Mouse (Mus musculus) layer of hippocampus, adult 9-10 months (tissue): ENCODE measurements at regions not wholly inside any gene's neighbourhood (a gene's known extent, or its start where the extent isn't known, plus 50 kb on each side); places are given as distances from the start of the nearest gene placed in this dataset.

Source experiments
- DNase-seq: peaks from one replicate; pipeline ENCODE4 v3.0.0; 2022; ENCODE audit warnings: low spot score

DNA sequence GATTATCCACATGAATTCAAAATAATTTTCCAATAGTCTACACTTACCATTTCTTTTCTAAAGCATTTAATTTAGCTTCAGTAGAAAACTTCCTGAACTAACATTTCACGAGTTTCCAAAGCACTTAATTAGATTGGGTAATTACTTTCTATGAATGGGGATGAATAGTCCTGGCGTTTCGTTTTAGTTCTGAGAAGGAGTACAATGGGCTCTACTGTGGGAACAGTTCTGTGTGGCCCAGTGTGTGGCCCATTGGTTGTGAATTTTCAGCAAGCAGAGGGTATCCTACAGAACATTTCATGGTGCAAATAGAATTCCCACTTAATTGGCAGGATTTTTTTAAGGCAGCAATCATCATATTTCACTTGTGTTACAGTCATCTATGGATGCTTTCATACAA is 95.5 kb downstream of the 1700017N19Rik start:
- no peak for DNase-seq

DNA sequence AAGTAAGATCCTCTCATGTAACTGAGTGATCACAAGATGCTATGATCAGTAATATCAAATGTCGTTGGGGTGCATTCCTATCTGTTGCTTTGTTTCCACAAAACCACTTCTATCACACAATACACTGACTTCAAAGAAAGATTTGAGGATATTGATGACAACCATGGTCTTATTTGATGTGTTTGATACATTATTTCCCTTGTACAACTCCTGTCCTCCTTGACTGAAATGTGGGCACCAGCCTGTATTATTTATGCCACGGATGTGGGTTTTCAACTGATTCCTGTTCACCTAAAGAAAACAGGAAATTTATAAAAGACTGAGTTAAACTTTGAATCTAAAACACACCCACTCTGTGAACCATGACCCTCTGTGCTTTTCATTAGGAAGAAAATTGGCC is 105.7 kb downstream of the 1700017N19Rik start:
- no peak for DNase-seq

DNA sequence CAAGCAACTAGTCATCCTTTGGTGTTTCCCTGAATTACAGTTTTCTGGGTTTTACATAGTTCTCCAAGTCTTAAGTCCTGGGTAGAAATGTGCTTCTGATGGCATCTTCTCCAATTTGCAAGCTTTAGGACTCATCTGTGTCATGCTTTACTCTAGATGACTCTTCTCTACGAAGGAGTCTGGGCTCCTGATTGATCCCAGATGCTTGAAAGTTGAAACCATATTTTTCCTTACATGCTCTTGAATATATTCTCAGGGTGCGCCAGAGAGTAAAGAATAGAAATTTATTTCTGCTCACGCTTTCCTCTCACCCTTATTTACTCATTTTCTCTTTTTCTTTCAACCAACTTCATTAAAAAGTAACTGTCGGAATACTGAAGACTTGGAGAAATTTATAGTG is 108.9 kb downstream of the 1700017N19Rik start:
- DNase-seq: no peak

DNA sequence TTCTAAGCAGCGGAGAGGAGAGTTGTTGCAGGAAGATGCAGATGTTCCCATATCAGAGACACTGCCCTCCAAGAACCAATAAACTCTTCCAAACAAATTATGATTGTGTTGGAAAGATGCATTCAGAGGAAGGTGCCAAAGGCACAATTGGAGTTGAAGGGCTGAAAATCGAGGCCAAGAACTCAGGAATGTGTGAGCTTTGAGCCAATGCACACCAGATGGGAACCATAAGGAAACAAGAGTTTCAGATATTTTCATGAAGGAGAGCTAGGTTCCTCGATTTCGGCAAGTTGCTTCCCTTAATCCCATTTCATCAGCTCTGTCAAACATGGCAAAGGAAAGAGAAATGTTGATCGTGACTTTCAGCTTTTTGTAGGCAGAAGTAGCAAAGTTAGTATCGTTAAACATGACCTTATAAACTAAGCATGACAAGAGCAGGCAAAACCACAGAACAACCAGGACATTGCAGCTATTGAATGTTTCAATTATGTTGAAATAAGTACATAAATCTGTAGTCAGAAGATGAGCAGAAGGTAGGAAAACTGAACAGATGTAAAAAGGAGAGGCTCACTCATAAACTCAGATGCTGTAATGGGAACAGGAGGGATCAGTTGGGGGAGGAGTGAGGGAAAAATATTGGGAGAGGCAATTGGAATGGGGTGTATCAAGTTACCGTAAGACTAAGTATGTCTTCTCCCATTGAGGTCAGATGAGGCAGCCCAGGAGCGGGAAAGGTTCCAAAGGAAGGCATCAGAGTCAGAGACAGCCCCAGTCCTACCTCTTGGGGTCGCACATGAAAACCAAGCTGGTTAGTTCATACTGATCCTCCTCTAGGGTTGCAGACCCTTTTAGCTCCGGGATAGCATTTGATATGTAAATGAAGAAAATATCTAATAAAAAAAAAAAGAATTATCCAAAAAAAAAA is 110.3 kb downstream of the 1700017N19Rik start:
- peak; percentile 24 for DNase-seq

DNA sequence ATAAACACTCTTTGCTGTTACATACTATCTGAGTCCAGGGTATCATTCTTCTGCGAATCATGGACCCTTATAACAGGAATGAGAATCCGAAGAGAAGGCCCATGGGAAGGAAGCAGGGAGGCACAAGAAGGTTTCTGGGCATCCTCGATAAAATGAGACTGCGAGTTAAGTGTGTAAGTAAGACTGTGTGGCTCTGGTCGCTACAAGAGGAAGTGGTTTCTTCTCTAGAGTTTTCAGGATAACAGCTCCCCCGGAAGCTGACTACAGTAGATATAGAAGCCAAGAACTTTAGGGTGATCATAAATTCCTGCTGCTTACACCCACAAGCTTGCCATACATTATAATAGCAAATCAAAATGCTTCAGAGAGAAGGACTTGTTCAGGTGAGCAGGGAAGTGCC is 111.7 kb downstream of the 1700017N19Rik start:
- no peak for DNase-seq

DNA sequence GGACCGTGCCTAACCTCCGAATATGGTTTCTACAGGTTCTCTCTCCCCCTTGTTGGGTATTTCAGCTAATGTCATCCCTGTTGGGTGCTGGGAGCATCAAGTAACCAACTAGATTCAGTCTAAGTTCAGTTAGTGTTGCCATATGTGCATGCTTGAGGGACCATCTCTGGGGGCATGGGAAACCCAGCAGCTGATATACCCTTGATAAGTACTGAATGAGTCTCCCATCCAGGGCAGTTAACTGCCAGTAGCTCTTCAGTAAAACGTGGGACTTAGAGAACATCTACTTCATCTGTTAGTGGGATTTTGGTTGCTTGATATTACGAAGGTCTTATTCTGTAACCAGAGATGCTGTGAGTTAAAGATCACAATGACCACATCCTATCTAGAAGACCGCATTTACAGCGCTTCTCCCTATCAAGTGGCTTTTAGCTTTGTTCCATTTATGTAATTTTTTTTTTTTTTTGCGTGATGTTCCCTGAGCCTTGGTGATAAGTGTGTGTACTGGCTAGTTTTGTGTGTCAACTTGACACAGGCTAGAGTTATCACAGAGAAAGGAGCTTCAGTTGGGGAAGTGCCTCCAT is 125.9 kb downstream of the 1700017N19Rik start:
- no peak for DNase-seq

DNA sequence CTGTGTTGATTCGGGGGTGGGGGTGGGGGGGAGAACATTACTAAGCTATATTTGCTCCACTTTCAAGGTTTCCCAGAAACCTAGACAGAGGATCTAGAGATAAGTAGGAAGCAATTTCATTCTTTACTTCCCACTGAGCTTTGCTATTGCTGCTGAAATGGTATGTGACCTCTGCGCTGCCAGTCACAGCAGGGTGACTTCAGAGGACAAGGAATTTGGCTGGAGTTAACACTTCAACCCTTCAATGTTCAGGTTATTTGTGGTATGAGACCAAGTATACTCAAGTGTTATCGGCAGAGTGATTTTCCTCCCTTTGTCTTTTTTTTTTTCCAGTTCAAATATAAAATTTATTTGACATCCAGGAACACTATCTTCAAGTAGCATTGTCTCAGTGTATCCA is 128.3 kb downstream of the 1700017N19Rik start:
- no peak for DNase-seq

DNA sequence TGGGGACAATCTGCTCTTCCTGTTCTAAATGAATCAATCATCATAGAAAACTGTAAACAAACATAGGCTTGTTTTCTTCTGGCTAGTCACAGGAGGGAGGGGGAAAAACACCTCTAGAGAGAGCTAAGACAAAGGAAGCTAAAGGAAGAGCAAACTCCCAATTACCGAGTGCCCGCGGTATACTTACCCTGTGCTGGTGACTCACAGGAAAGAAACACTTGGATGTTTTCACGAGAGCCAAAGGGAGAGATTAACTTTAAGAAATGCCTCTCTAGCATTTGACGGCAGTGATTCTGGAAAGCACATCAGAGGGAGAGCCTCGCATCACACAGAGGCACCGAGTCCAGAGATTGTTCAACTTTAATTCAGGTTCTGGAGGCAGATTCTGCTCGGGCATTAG is 151.0 kb downstream of the 1700017N19Rik start:
- DNase-seq: no peak

DNA sequence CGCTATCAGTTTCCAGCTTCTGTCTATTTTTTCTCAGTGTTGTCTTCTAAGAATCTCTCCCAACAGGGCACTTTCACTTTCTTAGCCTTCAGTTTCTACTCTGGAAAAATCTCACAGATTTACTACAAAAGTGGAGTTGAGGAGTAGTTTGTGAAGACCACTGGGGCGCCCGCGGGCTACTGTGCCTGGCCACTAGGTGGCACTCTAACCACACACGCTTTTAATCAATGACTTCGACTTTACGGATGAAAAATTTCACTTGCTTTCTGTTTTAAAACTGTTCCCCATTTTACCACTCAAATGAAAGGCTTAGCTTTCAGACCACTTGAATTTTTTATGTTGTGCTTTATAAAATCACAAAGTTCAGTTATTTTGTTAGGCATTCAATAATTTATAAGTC is 151.8 kb downstream of the 1700017N19Rik start:
- peak; percentile 42 for DNase-seq

DNA sequence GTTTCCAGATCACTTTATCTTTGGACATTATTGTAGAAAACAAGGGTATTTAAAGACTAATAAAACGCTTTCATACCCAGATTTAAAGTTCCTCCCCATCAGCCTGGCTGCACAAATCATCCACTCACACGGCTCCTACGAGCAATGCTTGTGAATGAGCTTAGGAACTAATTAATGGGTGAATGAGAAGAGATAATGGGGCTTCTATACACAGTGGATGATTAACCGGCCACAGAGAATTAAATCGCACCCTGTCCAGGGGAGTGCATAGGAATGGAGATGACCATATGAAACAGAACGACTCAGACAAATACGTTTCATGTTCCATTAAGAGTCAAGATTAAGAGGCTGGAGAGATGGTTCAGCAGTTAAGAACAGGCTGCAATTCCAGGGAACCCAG is 155.9 kb downstream of the 1700017N19Rik start:
- no peak for DNase-seq

DNA sequence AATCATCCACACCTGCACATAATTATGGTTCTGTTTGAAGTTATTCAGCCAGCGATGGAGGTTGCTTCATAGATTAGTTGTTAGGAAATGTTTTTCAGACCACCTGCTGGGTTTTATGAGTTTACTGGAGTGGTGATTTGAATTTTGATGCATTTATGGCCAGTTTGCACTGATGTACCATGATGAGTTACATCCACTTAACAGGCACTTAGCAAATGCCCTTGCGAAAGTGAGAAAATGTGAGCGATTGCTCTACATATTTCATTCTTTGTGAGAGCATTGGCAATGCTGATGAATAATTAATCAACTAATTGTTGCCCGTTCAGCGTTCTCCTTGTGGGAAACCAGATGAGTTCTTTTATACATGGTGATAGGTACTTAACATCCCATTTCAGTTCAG is 164.7 kb downstream of the 1700017N19Rik start:
- no peak for DNase-seq

DNA sequence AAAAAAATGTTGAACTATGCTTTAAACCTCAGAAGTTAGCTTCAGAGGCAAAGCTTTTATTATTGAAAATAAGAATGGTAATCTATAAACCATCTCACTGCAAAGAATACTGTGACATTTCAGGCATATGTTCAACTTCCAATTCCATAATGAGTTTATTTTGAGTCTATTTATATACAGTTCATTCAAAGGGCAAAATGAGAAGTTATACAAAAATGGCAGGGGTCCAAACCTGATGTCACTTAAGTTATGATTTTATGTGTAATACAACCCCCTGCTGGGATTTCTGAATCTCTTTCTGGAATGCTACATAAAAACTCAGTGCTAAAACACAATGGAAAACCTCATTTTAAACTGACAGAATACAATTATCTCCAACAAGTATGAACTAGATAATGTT is 184.0 kb downstream of the 1700017N19Rik start:
- no peak for DNase-seq

DNA sequence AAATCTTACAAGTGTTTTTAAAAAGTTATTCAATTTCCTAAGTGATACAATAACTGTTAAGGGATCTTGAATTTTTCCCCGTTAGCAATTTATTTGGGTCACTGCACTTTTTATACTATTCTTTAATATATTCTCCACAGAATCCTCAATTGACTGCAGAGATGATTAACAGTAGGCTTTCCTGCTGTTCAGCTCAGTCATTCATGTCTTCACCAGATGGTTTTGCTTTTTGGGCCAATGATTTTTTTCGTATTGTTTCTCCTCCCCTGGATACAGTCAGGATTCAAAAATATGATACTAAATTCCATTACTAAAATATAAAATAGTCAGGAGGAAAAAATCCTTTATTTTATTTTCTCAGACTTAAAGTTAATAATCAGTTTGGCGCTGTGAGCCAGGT is 201.9 kb downstream of the 1700017N19Rik start:
- peak; percentile 20 for DNase-seq

DNA sequence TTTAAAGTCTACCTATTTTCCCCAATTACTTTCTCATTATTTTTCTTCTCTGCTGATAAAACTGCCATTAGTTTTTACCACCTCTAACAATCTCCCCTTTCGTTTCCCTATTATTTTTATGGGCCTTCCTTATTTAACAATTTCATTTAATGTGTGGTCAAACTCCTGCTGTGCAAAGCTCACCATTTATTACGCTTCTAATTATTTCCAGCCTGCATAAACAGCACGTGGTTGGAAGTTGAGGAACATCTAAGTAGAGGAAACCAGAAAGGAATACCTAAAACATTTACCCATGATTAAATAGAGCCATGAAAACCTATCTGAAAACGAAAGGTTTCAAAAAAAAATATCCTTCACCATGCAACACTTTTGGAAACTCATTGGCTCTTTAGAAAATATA is 202.3 kb downstream of the 1700017N19Rik start:
- no peak for DNase-seq

DNA sequence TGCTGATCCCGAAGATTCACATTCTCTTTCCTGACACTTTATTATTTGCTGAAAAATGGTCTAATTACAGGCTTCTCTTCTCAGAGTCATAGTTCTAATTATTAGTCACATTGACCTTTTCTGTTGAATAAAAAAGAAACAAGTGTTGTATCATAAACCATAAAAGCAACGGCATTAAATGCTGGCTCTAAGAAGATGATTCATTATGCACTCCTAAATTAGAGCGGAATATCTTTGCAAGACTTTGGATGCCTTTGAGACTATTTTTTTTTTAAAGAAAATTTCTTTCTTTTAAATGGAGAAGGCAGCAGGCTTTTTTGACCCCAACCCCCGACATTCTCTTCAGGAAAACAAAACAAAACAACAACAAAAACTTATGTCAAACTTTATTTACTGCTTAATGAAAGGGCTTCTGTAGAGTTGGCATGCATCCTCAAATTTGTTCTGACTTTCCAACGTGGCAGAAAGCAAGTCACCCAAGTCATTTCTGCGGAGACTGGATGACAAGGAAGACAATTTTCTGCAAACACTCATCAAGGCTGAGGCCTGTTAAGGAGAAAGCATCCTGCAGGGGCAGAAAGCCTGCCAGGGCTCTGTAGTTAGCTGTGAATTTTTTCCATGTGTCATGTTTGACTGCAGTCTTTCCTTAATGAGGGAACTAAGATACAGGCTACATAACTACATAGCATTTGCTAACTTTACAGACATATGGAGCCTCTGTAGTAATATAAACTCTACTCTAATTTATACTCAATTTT is 205.1 kb downstream of the 1700017N19Rik start:
- no peak for DNase-seq

DNA sequence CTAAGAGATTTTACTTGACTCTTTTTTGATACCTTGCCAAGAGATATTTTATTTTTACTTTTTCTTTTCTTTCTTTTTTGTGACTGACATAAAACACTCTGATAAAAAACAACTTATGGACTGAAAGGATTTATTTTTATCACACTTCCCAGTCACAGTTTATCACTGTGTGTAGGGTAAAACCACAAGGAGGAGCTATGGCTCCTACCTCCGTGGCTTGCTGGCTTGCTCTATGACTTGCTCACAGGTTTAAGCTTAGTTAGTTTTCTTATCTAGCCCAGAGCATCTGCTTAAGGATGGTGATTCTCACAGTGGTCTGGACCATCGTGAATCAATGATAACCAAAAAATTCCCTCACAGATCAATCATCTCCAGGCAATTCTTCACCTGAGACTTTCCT is 221.4 kb downstream of the 1700017N19Rik start:
- no peak for DNase-seq

DNA sequence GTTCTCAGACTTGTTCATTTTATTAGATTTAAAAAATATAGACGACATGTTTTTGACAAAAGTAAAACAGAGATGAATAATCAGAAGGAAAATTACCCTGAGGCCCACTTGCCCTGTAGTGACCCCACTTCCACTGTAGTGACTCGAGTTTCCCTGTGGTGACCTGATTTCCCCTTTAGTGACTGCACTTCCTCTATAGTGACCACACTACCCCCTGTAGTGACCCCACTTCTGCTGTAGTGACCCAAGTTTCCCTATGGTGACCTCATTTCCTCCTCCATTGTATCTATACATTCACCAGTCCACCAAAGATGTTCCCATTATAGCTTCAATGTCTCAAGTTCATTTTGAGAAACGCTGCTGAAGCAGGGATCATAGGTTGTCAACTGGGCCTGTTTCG is 244.5 kb downstream of the 1700017N19Rik start:
- DNase-seq: no peak

DNA sequence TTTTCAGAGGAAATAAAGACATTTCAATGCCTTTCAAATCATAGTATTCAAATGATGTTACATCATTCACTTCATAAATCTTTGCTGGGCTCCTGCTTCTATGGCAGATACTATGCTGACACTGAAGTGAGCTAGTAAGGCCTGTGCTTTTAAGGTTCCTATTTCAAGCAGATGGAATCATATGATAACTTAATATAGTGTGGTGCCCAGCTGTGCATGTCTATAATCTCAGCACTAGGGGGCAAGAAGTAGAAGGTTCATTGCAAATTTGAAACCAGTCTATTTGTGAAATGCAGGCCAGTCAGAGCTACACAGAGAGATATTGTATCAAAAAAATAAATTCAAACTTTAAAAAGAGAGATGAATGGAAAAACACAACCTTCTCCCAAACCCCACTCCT is 262.9 kb downstream of the 1700017N19Rik start:
- DNase-seq: no peak

DNA sequence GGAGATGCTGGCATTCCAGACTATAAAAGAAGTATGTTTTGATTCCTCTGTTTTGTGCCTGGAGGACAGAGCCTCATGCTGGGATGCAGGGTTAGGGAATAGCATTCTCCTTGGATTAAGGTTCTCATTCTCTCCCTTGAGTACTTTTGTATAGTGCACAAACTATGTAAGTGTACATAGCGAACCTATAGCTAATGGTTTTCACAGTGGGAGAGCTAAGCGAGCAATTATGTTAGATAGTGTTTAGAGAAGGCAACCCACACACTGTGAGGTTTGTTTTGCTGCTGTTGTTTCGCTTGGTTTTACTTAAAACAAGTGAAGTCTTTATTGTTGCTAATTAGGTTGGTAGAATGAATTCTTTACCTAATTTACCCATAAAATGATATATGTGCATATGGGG is 266.2 kb downstream of the 1700017N19Rik start:
- DNase-seq: no peak

DNA sequence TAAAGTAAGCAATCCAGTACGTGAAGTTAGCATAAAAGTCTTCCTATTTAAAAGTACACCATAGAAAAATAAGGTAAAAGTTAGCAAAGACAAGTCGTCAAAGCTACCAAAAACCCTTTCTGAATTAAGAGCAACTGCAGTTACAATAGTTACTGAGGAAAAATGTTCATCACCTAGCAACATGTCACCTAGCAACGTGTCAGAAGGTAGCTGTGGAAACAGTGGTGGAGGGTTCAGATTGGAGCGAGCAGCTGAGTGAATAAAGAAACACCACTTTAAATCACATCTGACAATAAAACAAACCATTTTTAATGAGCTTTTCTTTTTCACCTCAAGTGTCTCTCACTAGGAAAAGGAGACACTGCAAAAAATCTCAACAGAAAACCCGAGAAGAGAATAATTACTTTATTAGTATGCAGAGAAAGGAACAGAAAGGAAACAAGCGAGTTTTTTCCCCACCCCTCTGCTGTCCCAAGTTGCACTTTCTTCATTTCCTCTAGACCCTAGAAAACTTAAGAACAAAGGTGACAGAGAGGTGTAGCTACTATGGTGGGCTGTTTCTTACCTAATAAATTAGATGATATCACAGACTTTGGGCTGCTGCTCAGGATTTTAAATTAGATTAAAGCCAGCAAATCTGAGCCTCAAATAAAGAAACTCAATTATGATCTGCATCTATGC is 275.4 kb downstream of the 1700017N19Rik start:
- peak; percentile 7 for DNase-seq

DNA sequence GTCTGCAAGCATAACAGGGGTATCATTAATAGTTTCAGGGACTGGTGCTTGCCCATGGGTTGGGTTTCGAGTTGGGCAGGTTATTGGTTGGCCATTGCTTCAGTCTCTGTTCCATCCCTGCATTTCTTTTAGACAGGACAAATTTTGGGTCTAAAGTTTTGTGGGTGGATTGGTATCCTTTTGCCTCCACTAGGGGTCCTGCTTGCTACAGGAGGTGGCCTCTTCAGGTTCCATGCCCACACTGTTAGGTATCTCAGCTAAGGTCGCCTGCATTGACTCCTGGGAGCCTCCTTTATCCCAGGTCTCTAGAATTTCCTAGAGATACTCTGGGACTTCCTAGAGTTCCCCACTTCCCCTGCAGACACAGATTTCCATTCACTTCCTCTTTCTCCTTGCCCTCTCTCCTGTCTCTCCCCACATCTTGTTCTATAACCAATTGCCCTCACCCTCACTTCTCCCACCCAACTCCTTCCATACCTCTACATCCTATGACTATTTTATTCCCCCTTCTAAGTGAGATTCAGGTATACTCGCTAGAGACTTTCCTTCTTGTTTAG is 278.2 kb downstream of the 1700017N19Rik start:
- DNase-seq: no peak

DNA sequence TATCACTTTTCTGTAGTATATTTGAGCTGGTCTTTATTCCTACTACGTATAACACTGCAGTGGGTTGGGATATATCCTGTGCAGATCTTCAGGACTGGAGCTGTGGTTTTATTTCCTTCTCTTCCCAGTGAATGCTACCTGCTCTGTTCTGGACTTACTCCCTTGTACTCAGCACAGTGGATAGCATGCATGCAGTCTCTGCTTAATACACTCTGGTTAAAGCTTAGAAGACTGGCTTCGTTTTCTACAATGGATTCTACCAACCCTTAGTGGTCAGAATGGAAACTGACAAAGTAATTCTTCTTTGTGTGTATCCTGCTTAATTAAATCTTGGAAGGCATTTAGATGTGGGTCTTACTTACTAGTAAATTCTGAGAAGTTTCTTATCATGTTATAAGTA is 292.3 kb downstream of the 1700017N19Rik start:
- DNase-seq: no peak
